Mouse (Mus musculus) kidney, embryonic 16.5 days (tissue): ENCODE measurements at regions not wholly inside any gene's neighbourhood (a gene's known extent, or its start where the extent isn't known, plus 50 kb on each side); places are given as distances from the start of the nearest gene placed in this dataset.

Experiments
- ATAC-seq: fragments of 200-750 bp; cut with Nextera tagmentation; 2 replicates; pipeline ENCODE4 v1.8.0; 2017; ENCODE audit warnings: moderate TSS enrichment; ENCODE audit not compliant: low FRiP score, low TSS enrichment
- H3K27ac ChIP-seq: fragments of 300-500 bp; sonication (generic); 2 replicates; pipeline ENCODE4 v1.5.1; 2014; ENCODE audit warnings: low read length
- H3K27me3 ChIP-seq: fragments of 300-500 bp; sonication (generic); 2 replicates; pipeline ENCODE4 v1.6.1; 2014; ENCODE audit warnings: low read length, control low read depth, mixed read lengths; ENCODE audit not compliant: insufficient read depth
- H3K36me3 ChIP-seq: fragments of 300-500 bp; sonication (generic); 2 replicates; pipeline ENCODE4 v1.6.1; 2014; ENCODE audit warnings: low read length, control low read depth, mixed read lengths; ENCODE audit not compliant: insufficient read depth
- H3K4me1 ChIP-seq: fragments of 300-500 bp; sonication (generic); 2 replicates; pipeline ENCODE4 v1.6.1; 2014; ENCODE audit warnings: low read length, control low read depth, mixed read lengths; ENCODE audit not compliant: insufficient read depth
- H3K4me2 ChIP-seq: fragments of 300-500 bp; sonication (generic); replicated peaks from 2 replicates; pipeline ENCODE4 v1.6.1; 2014; ENCODE audit warnings: low read depth, low read length
- H3K4me3 ChIP-seq: fragments of 300-500 bp; sonication (generic); 2 replicates; pipeline ENCODE4 v1.5.1; 2014; ENCODE audit warnings: mild to moderate bottlenecking, low read length
- H3K9ac ChIP-seq: fragments of 300-500 bp; sonication (generic); replicated peaks from 2 replicates; pipeline ENCODE4 v1.6.1; 2014; ENCODE audit warnings: low read length
- H3K9me3 ChIP-seq: fragments of 300-500 bp; sonication (generic); 2 replicates; pipeline ENCODE4 v1.6.1; 2016; ENCODE audit warnings: low read length, control low read depth
- WGBS: fragments of 180-500 bp; shearing (Covaris S2); extraction: QIAGEN DNeasy Blood & Tissue Kit; methylation state at CpG from one replicate; pipeline ENCODE4 v1.1.7; 2014; 5-methylcytosine and 5-hydroxymethylcytosine counted together

GRCm38 (mm10) chr15:63693561-63693960 lies 151.4 kb downstream of the Gsdmc2 start:
- Histone ChIP-seq H3K4me1 (peaks cover 7% of the 10 kb centered on the region; the same call in 1 of the 2 replicates), H3K4me3 (no peak overlapping the region), H3K27ac (no peak overlapping the region), H3K36me3 (no peaks in the 10 kb centered on the region), H3K4me2 (no peak overlapping the region), H3K27me3 (no peaks in the 10 kb centered on the region), H3K9ac (no peak overlapping the region), H3K9me3 (no peaks in the 10 kb centered on the region)
- 91% methylated on average over 2 of the region's 2 CpGs for WGBS
- no peak for ATAC-seq

- Histone ChIP-seq H3K27me3 (no peaks in the 10 kb centered on the region), H3K4me2 (no peak overlapping the region), H3K27ac (no peak overlapping the region), H3K9me3 (no peaks in the 10 kb centered on the region), H3K36me3 (no peaks in the 10 kb centered on the region), H3K4me1 (peaks cover 7% of the 10 kb centered on the region; the same call in 1 of the 2 replicates), H3K9ac (no peak overlapping the region), H3K4me3 (no peak overlapping the region)
- ATAC-seq: no peak
- whole genome bisulfite sequencing: 66% methylated on average over 9 of the region's 9 CpGs
Observed at GRCm38 (mm10) chr15:63692491-63693295, 152.3 kb downstream of the Gsdmc2 start.

- H3K27ac ChIP-seq: no peak overlapping the region
- H3K9ac ChIP-seq: no peak overlapping the region
- no peak overlapping the region for H3K4me3 ChIP-seq
- WGBS: 49% methylated on average over 5 of the region's 5 CpGs
- H3K27me3 ChIP-seq: no peaks in the 10 kb centered on the region
- H3K4me2 ChIP-seq: no peak overlapping the region
- H3K4me1 ChIP-seq: peaks cover 7% of the 10 kb centered on the region; the same call in 1 of the 2 replicates
- ATAC-seq: peak; percentile 46; the same call in 1 of the 2 replicates
- H3K9me3 ChIP-seq: no peaks in the 10 kb centered on the region
- H3K36me3 ChIP-seq: no peaks in the 10 kb centered on the region
Observed at GRCm38 (mm10) chr15:63689788-63690575, 155.0 kb downstream of the Gsdmc2 start.

GRCm38 (mm10) chr15:63687852-63688251 lies 157.1 kb downstream of the Gsdmc2 start:
- no peak overlapping the region for H3K27ac ChIP-seq
- H3K9ac ChIP-seq: no peak overlapping the region
- H3K4me3 ChIP-seq: no peak overlapping the region
- no peak overlapping the region for H3K4me2 ChIP-seq
- H3K9me3 ChIP-seq: no peaks in the 10 kb centered on the region
- no peaks in the 10 kb centered on the region for H3K27me3 ChIP-seq
- 96% methylated on average over 1 of the region's 1 CpGs for WGBS
- ATAC-seq: no peak
- no peaks in the 10 kb centered on the region for H3K36me3 ChIP-seq
- peaks cover 7% of the 10 kb centered on the region; the same call in 1 of the 2 replicates for H3K4me1 ChIP-seq

GRCm38 (mm10) chr15:63686954-63687562 lies 157.9 kb downstream of the Gsdmc2 start:
- H3K27ac ChIP-seq: no peak overlapping the region
- H3K36me3 ChIP-seq: no peaks in the 10 kb centered on the region
- H3K9ac ChIP-seq: no peak overlapping the region
- no peaks in the 10 kb centered on the region for H3K9me3 ChIP-seq
- no peak overlapping the region for H3K4me3 ChIP-seq
- WGBS: 72% methylated on average over 3 of the region's 3 CpGs
- ATAC-seq: no peak
- H3K4me2 ChIP-seq: no peak overlapping the region
- H3K4me1 ChIP-seq: peaks cover 7% of the 10 kb centered on the region; the same call in 1 of the 2 replicates
- no peaks in the 10 kb centered on the region for H3K27me3 ChIP-seq

- no peak overlapping the region for H3K4me3 ChIP-seq
- H3K4me2 ChIP-seq: no peak overlapping the region
- no peaks in the 10 kb centered on the region for H3K27me3 ChIP-seq
- H3K9me3 ChIP-seq: no peaks in the 10 kb centered on the region
- 75% methylated on average over 3 of the region's 3 CpGs for WGBS
- no peak overlapping the region for H3K9ac ChIP-seq
- H3K4me1 ChIP-seq: no peaks in the 10 kb centered on the region
- H3K36me3 ChIP-seq: no peaks in the 10 kb centered on the region
- no peak overlapping the region for H3K27ac ChIP-seq
- no peak for ATAC-seq
Observed at GRCm38 (mm10) chr15:63679984-63680925, 164.7 kb downstream of the Gsdmc2 start.

GRCm38 (mm10) chr15:63678921-63679320 lies 166.1 kb downstream of the Gsdmc2 start:
- 52% methylated on average over 5 of the region's 5 CpGs for WGBS

GRCm38 (mm10) chr15:63675491-63676036 lies 169.4 kb downstream of the Gsdmc2 start:
- WGBS: 83% methylated on average over 10 of the region's 10 CpGs

More at GRCm38 (mm10) chr15:63678921-63679320, 166.1 kb downstream of the Gsdmc2 start:
- Histone ChIP-seq H3K9ac (no peak overlapping the region), H3K4me1 (no peaks in the 10 kb centered on the region), H3K36me3 (no peaks in the 10 kb centered on the region), H3K27me3 (no peaks in the 10 kb centered on the region), H3K9me3 (no peaks in the 10 kb centered on the region), H3K4me3 (no peak overlapping the region), H3K4me2 (no peak overlapping the region), H3K27ac (no peak overlapping the region)
- no peak for ATAC-seq

GRCm38 (mm10) chr15:63674404-63674803 lies 170.6 kb downstream of the Gsdmc2 start:
- no peaks in the 10 kb centered on the region for H3K36me3 ChIP-seq
- H3K9me3 ChIP-seq: no peaks in the 10 kb centered on the region
- ATAC-seq: no peak
- no peak overlapping the region for H3K4me2 ChIP-seq
- WGBS: 94% methylated on average over 5 of the region's 5 CpGs
- no peak overlapping the region for H3K9ac ChIP-seq
- no peaks in the 10 kb centered on the region for H3K4me1 ChIP-seq
- no peaks in the 10 kb centered on the region for H3K27me3 ChIP-seq
- H3K27ac ChIP-seq: no peak overlapping the region
- no peak overlapping the region for H3K4me3 ChIP-seq

More at GRCm38 (mm10) chr15:63675491-63676036, 169.4 kb downstream of the Gsdmc2 start:
- H3K36me3 ChIP-seq: no peaks in the 10 kb centered on the region
- no peaks in the 10 kb centered on the region for H3K27me3 ChIP-seq
- no peak overlapping the region for H3K9ac ChIP-seq
- no peak for ATAC-seq
- H3K9me3 ChIP-seq: no peaks in the 10 kb centered on the region
- no peak overlapping the region for H3K27ac ChIP-seq
- H3K4me3 ChIP-seq: no peak overlapping the region
- H3K4me1 ChIP-seq: no peaks in the 10 kb centered on the region
- H3K4me2 ChIP-seq: no peak overlapping the region
